In genomic region chr3:145170604-145171389, GRCm38 (mm10) we compare ENCODE assay signal across 16 mouse cellular contexts.
"Had no signal": no experiment of that assay in that cellular context is flagged by ENCODE, and none has a peak within 500 bp of the region (broad histone marks: within the 10 kb centered on the region; RNA-seq: fewer than 3 reads in every experiment).

No protein-coding gene starts in this region.

- H3K4me1 ChIP-seq: liver, embryonic 15.5 days; midbrain, embryonic 15.5 days; neural tube, embryonic 13.5 days had no signal

- DNase-seq: kidney, adult 11 months; kidney, adult 9 months; kidney, postnatal 36 days; layer of hippocampus, adult 9-11 months; layer of hippocampus, postnatal 36 days; lung, postnatal 36 days; right cerebral cortex, adult 18-20 months; right cerebral cortex, postnatal 25 days; thymus, adult 18-20 months; thymus, postnatal 25 days had no signal

- H3K9ac ChIP-seq: limb, embryonic 13.5 days; liver, embryonic 15.5 days; midbrain, embryonic 15.5 days; neural tube, embryonic 13.5 days had no signal

- H3K9me3 ChIP-seq: limb, embryonic 13.5 days; liver, embryonic 15.5 days; midbrain, embryonic 15.5 days; neural tube, embryonic 13.5 days had no signal

- ATAC-seq: hindbrain, embryonic 16.5 days; midbrain, embryonic 15.5 days had no signal

- H3K27me3 ChIP-seq: limb, embryonic 13.5 days; liver, embryonic 15.5 days; midbrain, embryonic 15.5 days; neural tube, embryonic 13.5 days had no signal

- H3K4me3 ChIP-seq: limb, embryonic 13.5 days; liver, embryonic 15.5 days; midbrain, embryonic 15.5 days; neural tube, embryonic 13.5 days had no signal

- H3K27ac ChIP-seq: kidney, postnatal 0 days; limb, embryonic 13.5 days; liver, embryonic 15.5 days; midbrain, embryonic 15.5 days; neural tube, embryonic 13.5 days had no signal

- H3K36me3 ChIP-seq: limb, embryonic 13.5 days; liver, embryonic 15.5 days; midbrain, embryonic 15.5 days; neural tube, embryonic 13.5 days had no signal

- H3K4me2 ChIP-seq: limb, embryonic 13.5 days; liver, embryonic 15.5 days; midbrain, embryonic 15.5 days; neural tube, embryonic 13.5 days had no signal
